Mouse (Mus musculus): ENCODE measurements around the gene Zfp775.

GRCm38 (mm10) chr6:48608124-48608523, 6.3 kb downstream of the Zfp775 start:
- TF ChIP-seq POLR2A (IDR thresholded peaks at IDR 0.05; ENCODE audit: low read depth, low read length) (no peak), KAT2A (IDR thresholded peaks at IDR 0.05; ENCODE audit: insufficient replicate concordance, low read length) (no peak), CTCF (conservative IDR thresholded peaks at IDR 0.05 in 1 of 2, IDR thresholded peaks at IDR 0.05 in 1 of 2; ENCODE audit: low read depth in 2 of 2, low read length in 2 of 2) (no peak), ZNF384 (IDR thresholded peaks at IDR 0.05; ENCODE audit: low read depth, low read length) (no peak), MAFK (IDR thresholded peaks at IDR 0.05; ENCODE audit: insufficient replicate concordance, low read length) (no peak), EP300 (IDR thresholded peaks at IDR 0.05; ENCODE audit: low read length) (no peak), ZMIZ1 (IDR thresholded peaks at IDR 0.05; ENCODE audit: low read depth, low read length) (no peak), ZC3H11A (IDR thresholded peaks at IDR 0.05; ENCODE audit: low read depth, low read length) (no peak), ETS1 (conservative IDR thresholded peaks at IDR 0.05; ENCODE audit: low read depth, low read length) (no peak), SIN3A (IDR thresholded peaks at IDR 0.05; ENCODE audit: low read length) (no peak), MEF2A (IDR thresholded peaks at IDR 0.05; ENCODE audit: borderline replicate concordance, low read depth, low read length) (no peak), ELF1 (IDR thresholded peaks at IDR 0.05; ENCODE audit: low read depth, low read length) (no peak), RCOR1 (conservative IDR thresholded peaks at IDR 0.05; ENCODE audit: low read depth, low read length) (no peak), POLR2AphosphoS2 (IDR thresholded peaks at IDR 0.05; ENCODE audit: low read depth, low read length) (no peak)
